Mouse (Mus musculus) liver, embryonic 14.5 days (tissue): ENCODE measurements around the gene Hadha. TPM values are rescaled to one million over a fixed set of nuclear protein-coding genes. Genes with fewer than 3 reads are reported as not detected.

ENCODE experiments used
- ATAC-seq: fragments of 200-750 bp; cut with Nextera tagmentation; 2 replicates; pipeline ENCODE4 v1.8.0; 2017; ENCODE audit warnings: moderate number of reproducible peaks, mild to moderate bottlenecking, moderate library complexity; ENCODE audit not compliant: insufficient read depth
- DNase-seq, 3 experiments: peaks; one replicate each; pipeline ENCODE4 v3.0.0-alpha.2; 2012 to 2013; ENCODE audit warnings: low read depth in 3 of 3, low spot score in 3 of 3
- H3K27ac ChIP-seq: fragments of 300-500 bp; sonication (generic); 2 replicates; pipeline ENCODE4 v1.5.1; 2014; ENCODE audit warnings: moderate library complexity, mild to moderate bottlenecking, control low read depth, inconsistent platforms
- H3K27me3 ChIP-seq: fragments of 300-500 bp; sonication (generic); 2 replicates; pipeline ENCODE4 v1.6.1; 2014; ENCODE audit warnings: mild to moderate bottlenecking, low read length, moderate library complexity; ENCODE audit not compliant: control insufficient read depth, insufficient read depth
- H3K36me3 ChIP-seq: fragments of 300-500 bp; sonication (generic); replicated peaks from 2 replicates; pipeline ENCODE4 v1.6.1; 2014; ENCODE audit warnings: low read depth; ENCODE audit not compliant: control insufficient read depth, insufficient read depth
- H3K4me1 ChIP-seq, 2 experiments: fragments of 200-500 bp in 1 of 2; fragments of 300-500 bp in 1 of 2; sonication (generic) in 1 of 2; replicated peaks; 2 replicates each; pipeline ENCODE4 v1.6.1; 2012 to 2014; ENCODE audit warnings: antibody characterized with exemption in 1 of 2, inconsistent platforms in 1 of 2, low read length in 1 of 2; ENCODE audit not compliant: control insufficient read depth in 2 of 2, insufficient read depth in 2 of 2
- H3K4me2 ChIP-seq: fragments of 300-500 bp; sonication (generic); 2 replicates; pipeline ENCODE4 v1.6.1; 2014; ENCODE audit warnings: low read depth, mild to moderate bottlenecking, control low read depth, moderate library complexity
- H3K4me3 ChIP-seq, 2 experiments: fragments of 200-500 bp in 1 of 2; fragments of 300-500 bp in 1 of 2; sonication (generic) in 1 of 2; 2 replicates each; pipeline ENCODE4 v1.5.1; 2012 to 2014; ENCODE audit warnings: low read depth in 2 of 2, low read length in 2 of 2, mild to moderate bottlenecking in 2 of 2, control low read depth in 1 of 2, inconsistent platforms in 1 of 2, moderate library complexity in 1 of 2; ENCODE audit not compliant: insufficient read depth in 1 of 2
- H3K9ac ChIP-seq: fragments of 300-500 bp; sonication (generic); replicated peaks from 2 replicates; pipeline ENCODE4 v1.6.1; 2014; ENCODE audit warnings: mild to moderate bottlenecking, control low read depth, moderate library complexity
- H3K9me3 ChIP-seq: fragments of 300-500 bp; sonication (generic); 2 replicates; pipeline ENCODE4 v1.6.1; 2016; ENCODE audit warnings: low read length, mixed read lengths; ENCODE audit not compliant: control insufficient read depth
- CTCF ChIP-seq: IDR thresholded peaks from 2 replicates; pipeline ENCODE4 v1.5.1; 2016; ENCODE audit warnings: antibody characterized with exemption, low read depth, control low read depth
- EP300 ChIP-seq: IDR thresholded peaks from 2 replicates; pipeline ENCODE4 v1.6.1; 2016; ENCODE audit warnings: antibody characterized with exemption, low read depth
- WGBS: fragments of 180-500 bp; shearing (Covaris S2); extraction: QIAGEN DNeasy Blood & Tissue Kit; methylation state at CpG from one replicate; pipeline ENCODE4 v1.1.7; 2014; ENCODE audit not compliant: insufficient replicate concordance; 5-methylcytosine and 5-hydroxymethylcytosine counted together
- polyA plus RNA-seq, 2 experiments: library from polyadenylated mRNA; depleted of rRNA in 1 of 2; stranded (reverse) in 1 of 2; unstranded in 1 of 2; fragments of >200 nt; fragmentation: Nextera tagmentation in 1 of 2; extraction: Ambion mirVana in 1 of 2; gene quantifications; 2 replicates each; pipeline versions ENCODE4 v1.2.1 to v1.2.3; 2012 to 2014

Hadha gene
- polyA plus RNA-seq, 2 experiments: 40.0 to 73.9 TPM

DNA sequence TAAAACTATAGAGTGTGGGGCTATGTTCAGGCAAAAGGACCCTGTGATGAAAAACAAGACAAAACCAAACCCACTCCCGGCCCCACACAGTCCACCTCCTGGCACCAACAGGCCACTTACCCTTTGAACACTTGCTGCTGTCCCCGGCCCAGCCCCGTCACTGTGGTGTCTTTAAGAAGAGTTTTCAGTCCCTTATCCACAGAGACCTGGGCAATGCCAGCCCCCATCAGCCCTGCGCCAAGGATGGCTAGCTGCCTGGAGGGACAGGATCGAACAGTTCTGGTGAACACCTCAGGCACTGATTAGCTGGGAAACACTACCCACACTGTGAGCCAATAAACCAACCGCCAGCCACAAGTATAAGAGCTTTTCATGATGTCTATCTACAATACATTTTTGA, 26.3 kb downstream of the Hadha start:
- no peak for DNase-seq
- WGBS: 88% methylated on average over 6 of the region's 6 CpGs

GRCm38 (mm10) chr5:30127921-30128597, 26.9 kb downstream of the Hadha start:
- Histone ChIP-seq H3K9ac (no peak overlapping the region), H3K4me2 (no peak overlapping the region), H3K4me3 (no peak overlapping the region), H3K4me1 (no peaks in the 10 kb centered on the region), H3K36me3 (peaks cover 57% of the 10 kb centered on the region), H3K27me3 (no peaks in the 10 kb centered on the region), H3K9me3 (no peaks in the 10 kb centered on the region), H3K27ac (no peak overlapping the region)
- 88% methylated on average over 13 of the region's 13 CpGs for WGBS
- ATAC-seq (no peak), DNase-seq (no peak)
- TF ChIP-seq CTCF (no peak), EP300 (no peak)

More for the DNA sequence above, 26.3 kb downstream of the Hadha start:
- TF ChIP-seq EP300: no peak
- no peak for TF ChIP-seq CTCF
- Histone ChIP-seq H3K27ac (no peak overlapping the region), H3K27me3 (no peaks in the 10 kb centered on the region), H3K4me3 (no peak overlapping the region), H3K36me3 (peaks cover 55% of the 10 kb centered on the region), H3K9ac (no peak overlapping the region), H3K9me3 (no peaks in the 10 kb centered on the region), H3K4me1 (no peaks in the 10 kb centered on the region), H3K4me2 (no peak overlapping the region)
- ATAC-seq: no peak

- no peaks in the 10 kb centered on the region for H3K4me1 ChIP-seq
- no peak overlapping the region for H3K4me3 ChIP-seq
- H3K27ac ChIP-seq: no peak overlapping the region
- DNase-seq: no peak
- no peak overlapping the region for H3K9ac ChIP-seq
- H3K9me3 ChIP-seq: no peaks in the 10 kb centered on the region
- TF ChIP-seq CTCF (no peak), EP300 (no peak)
- ATAC-seq: no peak
- WGBS: 89% methylated on average over 7 of the region's 7 CpGs
- no peaks in the 10 kb centered on the region for H3K27me3 ChIP-seq
- peaks cover 54% of the 10 kb centered on the region for H3K36me3 ChIP-seq
- H3K4me2 ChIP-seq: no peak overlapping the region
These were observed 28.2 kb downstream of the Hadha start for GRCm38 (mm10) chr5:30126756-30127155.

DNA sequence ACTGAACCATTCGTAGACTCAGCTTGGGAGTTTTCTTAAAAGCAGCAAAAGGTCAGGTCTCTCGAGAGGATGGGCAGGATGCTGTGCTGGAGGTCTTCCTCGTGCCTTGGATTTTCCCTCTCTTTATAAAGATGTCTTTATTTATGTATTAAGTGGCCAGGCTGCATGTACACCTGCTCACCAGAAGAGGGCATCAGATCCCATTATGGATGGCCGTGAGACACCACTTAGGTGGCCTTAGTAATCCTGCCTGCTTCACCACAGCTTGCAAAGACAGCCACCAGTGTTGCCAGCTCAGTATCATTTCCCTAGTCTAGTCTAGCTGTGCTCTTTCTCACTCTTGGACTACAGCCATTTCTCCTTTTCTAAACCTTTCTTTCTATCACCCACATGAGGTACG, 29.4 kb downstream of the Hadha start:
- DNase-seq (peak in 2 of 3 experiments; percentile 10 to 16), ATAC-seq (no peak)
- WGBS: 46% methylated on average over 5 of the region's 5 CpGs
- no peaks in the 10 kb centered on the region for H3K27me3 ChIP-seq
- TF ChIP-seq CTCF (peak; percentile 87), EP300 (no peak)
- no peak overlapping the region for H3K27ac ChIP-seq
- no peak overlapping the region for H3K9ac ChIP-seq
- no peak overlapping the region for H3K4me2 ChIP-seq
- no peaks in the 10 kb centered on the region for H3K9me3 ChIP-seq
- no peak overlapping the region for H3K4me3 ChIP-seq
- peaks cover 58% of the 10 kb centered on the region for H3K36me3 ChIP-seq
- no peaks in the 10 kb centered on the region for H3K4me1 ChIP-seq

GRCm38 (mm10) chr5:30122481-30122880, 32.5 kb downstream of the Hadha start:
- Histone ChIP-seq H3K4me1 (no peaks in the 10 kb centered on the region), H3K9ac (no peak overlapping the region), H3K36me3 (peaks cover 54% of the 10 kb centered on the region), H3K9me3 (no peaks in the 10 kb centered on the region), H3K27ac (no peak overlapping the region), H3K4me2 (no peak overlapping the region), H3K4me3 (no peak overlapping the region), H3K27me3 (no peaks in the 10 kb centered on the region)
- 81% methylated on average over 6 of the region's 6 CpGs for WGBS
- TF ChIP-seq CTCF (no peak), EP300 (no peak)
- ATAC-seq: no peak
- no peak for DNase-seq
